Mouse (Mus musculus): Measurements from ENCODE around the gene Dnm1.

Dnm1 gene

GRCm38 (mm10) chr2:32353007-32353542 lies at the start of gene Dnm1:
TSS of gene Dnm1 (minus strand) at chr2:32353338.
- peak; percentile 73 to 91 for DNase-seq (ENCODE audit: low spot score in 2 of 2)

GRCm38 (mm10) chr2:32396695-32397094 lies 43.6 kb upstream of the Dnm1 start:
- DNase-seq (ENCODE audit: low spot score in 2 of 2), result no peak

- DNase-seq (ENCODE audit: low spot score in 2 of 2), result peak; percentile 58 to 73
Observed at GRCm38 (mm10) chr2:32395946-32396621, 42.9 kb upstream of the Dnm1 start.

GRCm38 (mm10) chr2:32395484-32395945 lies 42.4 kb upstream of the Dnm1 start, which contains the start of gene Ptges2:
TSS of gene Ptges2 (plus strand) at chr2:32395896.
- DNase-seq (ENCODE audit: low spot score in 2 of 2), result peak; percentile 89 to 90

GRCm38 (mm10) chr2:32394973-32395372 lies 41.8 kb upstream of the Dnm1 start:
- DNase-seq (ENCODE audit: low spot score in 2 of 2), result peak in 1 of 2 experiments; percentile 42

GRCm38 (mm10) chr2:32392063-32392462 lies 38.9 kb upstream of the Dnm1 start:
- no peak for DNase-seq (ENCODE audit: low spot score in 2 of 2)

- DNase-seq (ENCODE audit: low spot score in 2 of 2), result no peak
Observed at GRCm38 (mm10) chr2:32390871-32391270, 37.7 kb upstream of the Dnm1 start.

- DNase-seq (ENCODE audit: low spot score in 2 of 2), result no peak
Observed at GRCm38 (mm10) chr2:32389157-32389556, 36.0 kb upstream of the Dnm1 start.

GRCm38 (mm10) chr2:32387706-32388490 lies 34.8 kb upstream of the Dnm1 start, which contains the start of gene Lcn2:
TSS of gene Lcn2 (minus strand) at chr2:32388252.
- DNase-seq (ENCODE audit: low spot score in 2 of 2), result no peak

- no peak for DNase-seq (ENCODE audit: low spot score in 2 of 2)
Observed at GRCm38 (mm10) chr2:32382689-32383088, 29.6 kb upstream of the Dnm1 start.

- DNase-seq (ENCODE audit: low spot score in 2 of 2), result peak; percentile 96 to 97
Observed at GRCm38 (mm10) chr2:32381775-32382223, 28.7 kb upstream of the Dnm1 start, which contains the start of gene 1110008P14Rik. TSS of gene 1110008P14Rik (minus strand) at chr2:32381938.

GRCm38 (mm10) chr2:32381141-32381774 lies 28.1 kb upstream of the Dnm1 start:
- peak in 1 of 2 experiments; percentile 22 for DNase-seq (ENCODE audit: low spot score in 2 of 2)

GRCm38 (mm10) chr2:32380001-32380500 lies 26.9 kb upstream of the Dnm1 start:
- DNase-seq (ENCODE audit: low spot score in 2 of 2), result no peak

GRCm38 (mm10) chr2:32376963-32377362 lies 23.8 kb upstream of the Dnm1 start:
- no peak for DNase-seq (ENCODE audit: low spot score in 2 of 2)

GRCm38 (mm10) chr2:32375317-32375940 lies 22.3 kb upstream of the Dnm1 start:
- no peak for DNase-seq (ENCODE audit: low spot score in 2 of 2)

- no peak for DNase-seq (ENCODE audit: low spot score in 2 of 2)
Observed at GRCm38 (mm10) chr2:32374191-32374590, 21.1 kb upstream of the Dnm1 start.

GRCm38 (mm10) chr2:32367315-32367714 lies 14.2 kb upstream of the Dnm1 start:
- DNase-seq (ENCODE audit: low spot score in 2 of 2), result no peak

- no peak for DNase-seq (ENCODE audit: low spot score in 2 of 2)
Observed at GRCm38 (mm10) chr2:32364121-32364520, 11.0 kb upstream of the Dnm1 start.

- no peak for DNase-seq (ENCODE audit: low spot score in 2 of 2)
Observed at GRCm38 (mm10) chr2:32363376-32364106, 10.4 kb upstream of the Dnm1 start.

GRCm38 (mm10) chr2:32362817-32363340 lies 9.7 kb upstream of the Dnm1 start:
- DNase-seq (ENCODE audit: low spot score in 2 of 2), result peak; percentile 89 to 93

Measured in spleen, postnatal 14 days (tissue).